Mouse (Mus musculus) limb, embryonic 13.5 days (tissue): ENCODE results near the gene Capn3. TPM values are rescaled to one million over a fixed set of nuclear protein-coding genes. Genes with fewer than 3 reads are reported as not detected.

Experiments
- ATAC-seq: fragments of 200-750 bp; cut with Nextera tagmentation; 2 replicates; pipeline ENCODE4 v1.8.0; 2017; ENCODE audit warnings: low read depth, moderate number of reproducible peaks, moderate TSS enrichment; ENCODE audit not compliant: low FRiP score
- H3K27ac ChIP-seq: fragments of 300-500 bp; sonication (generic); 2 replicates; pipeline ENCODE4 v1.5.1; 2015; ENCODE audit warnings: inconsistent platforms, mild to moderate bottlenecking, moderate library complexity
- H3K27me3 ChIP-seq: fragments of 300-500 bp; sonication (generic); 2 replicates; pipeline ENCODE4 v1.6.1; 2015; ENCODE audit warnings: mild to moderate bottlenecking, inconsistent platforms
- H3K36me3 ChIP-seq: fragments of 300-500 bp; sonication (generic); 2 replicates; pipeline ENCODE4 v1.6.1; 2015; ENCODE audit warnings: inconsistent platforms, mild to moderate bottlenecking, moderate library complexity
- H3K4me1 ChIP-seq: fragments of 300-500 bp; sonication (generic); 2 replicates; pipeline ENCODE4 v1.6.1; 2015; ENCODE audit warnings: inconsistent platforms
- H3K4me2 ChIP-seq: fragments of 300-500 bp; sonication (generic); replicated peaks from 2 replicates; pipeline ENCODE4 v1.6.1; 2015; ENCODE audit warnings: inconsistent platforms, mild to moderate bottlenecking, moderate library complexity
- H3K4me3 ChIP-seq: fragments of 300-500 bp; sonication (generic); 2 replicates; pipeline ENCODE4 v1.5.1; 2015; ENCODE audit warnings: moderate library complexity, mild to moderate bottlenecking, inconsistent platforms
- H3K9ac ChIP-seq: fragments of 300-500 bp; sonication (generic); 2 replicates; pipeline ENCODE4 v1.6.1; 2015; ENCODE audit warnings: mild to moderate bottlenecking, inconsistent platforms
- H3K9me3 ChIP-seq: fragments of 300-500 bp; sonication (generic); 2 replicates; pipeline ENCODE4 v1.6.1; 2016; ENCODE audit warnings: inconsistent platforms
- WGBS: fragments of 180-500 bp; shearing (Covaris S2); methylation state at CpG from one replicate; pipeline ENCODE4 v1.1.7; 2015; 5-methylcytosine and 5-hydroxymethylcytosine counted together
- polyA plus RNA-seq: library from polyadenylated mRNA; unstranded; fragments of >200 nt; fragmentation: Nextera tagmentation; extraction: Ambion mirVana; gene quantifications from 2 replicates; pipeline ENCODE4 v1.2.1, GENCODE M21; 2015

Gene Capn3
- 2.7 and 3.7 TPM in 2 replicates for polyA plus RNA-seq

DNA sequence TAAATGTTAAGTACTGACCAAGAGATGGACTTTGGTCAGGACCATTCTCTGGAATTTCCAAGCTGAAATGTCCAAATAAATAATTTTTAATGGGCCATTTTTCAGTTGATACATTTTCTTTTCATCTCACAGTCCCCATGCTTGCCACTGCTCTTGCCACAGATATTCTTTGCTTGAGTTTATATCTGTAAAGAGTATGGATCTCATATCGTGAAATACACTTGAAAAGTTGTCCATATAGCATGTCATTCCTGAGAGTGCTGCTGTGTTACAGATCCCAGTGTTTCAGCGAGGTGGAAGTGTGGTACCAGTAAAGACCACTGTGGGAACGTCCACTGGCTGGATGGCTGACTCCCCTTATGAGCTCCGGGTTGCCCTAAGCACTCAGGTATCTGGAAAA is at the start of gene Capn3:
Capn3 (plus strand) TSS at position 301 of the 400 bp plus-strand sequence.
- no peak for ATAC-seq
- no peak within 1 kb of the TSS for H3K4me2 ChIP-seq

GRCm38 (mm10) chr2:120411096-120411628 is 44.7 kb upstream of the Capn3 start:
- no peak overlapping the region for H3K4me3 ChIP-seq
- no peaks in the 10 kb centered on the region for H3K4me1 ChIP-seq
- H3K4me2 ChIP-seq: no peak overlapping the region
- H3K36me3 ChIP-seq: peaks cover 3% of the 10 kb centered on the region; the same call in 1 of the 2 replicates
- no peaks in the 10 kb centered on the region for H3K27me3 ChIP-seq
- WGBS: 90% methylated on average over 3 of the region's 3 CpGs
- no peak overlapping the region for H3K9ac ChIP-seq
- no peak overlapping the region for H3K27ac ChIP-seq
- H3K9me3 ChIP-seq: peaks cover 9% of the 10 kb centered on the region; the same call in 1 of the 2 replicates
- no peak for ATAC-seq

More for the DNA sequence above, at the start of gene Capn3:
- Histone ChIP-seq H3K27me3 (no peaks in the 10 kb centered on the region), H3K9ac (no peak within 1 kb of the TSS), H3K4me1 (no peaks in the 10 kb centered on the region), H3K4me3 (no peak within 1 kb of the TSS), H3K27ac (no peak within 1 kb of the TSS), H3K9me3 (peaks cover 4% of the 10 kb centered on the region; the same call in 1 of the 2 replicates), H3K36me3 (no peaks in the 10 kb centered on the region)
- 67% methylated on average over 4 of the region's 4 CpGs for WGBS

DNA sequence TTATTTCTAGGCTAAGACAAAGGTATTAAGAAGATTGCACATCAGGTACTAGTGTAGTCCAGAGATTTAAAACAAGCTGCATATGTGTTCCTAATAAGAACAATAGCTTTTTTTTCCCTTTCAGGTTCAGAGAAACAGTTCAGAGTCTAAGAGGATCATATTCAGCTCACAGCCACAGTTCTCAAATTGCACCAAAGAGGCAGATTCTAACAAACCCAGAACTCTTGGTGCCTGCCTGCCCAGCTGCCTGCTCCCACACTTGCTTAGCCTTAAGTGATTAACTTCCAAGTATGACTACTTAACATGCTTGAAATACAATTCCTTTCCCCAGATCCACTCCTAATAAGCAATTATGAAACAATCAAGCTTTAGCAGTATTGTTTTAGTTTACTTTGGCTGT is 41.7 kb upstream of the Capn3 start:
- Histone ChIP-seq H3K4me2 (no peak overlapping the region), H3K4me3 (no peak overlapping the region), H3K27me3 (no peaks in the 10 kb centered on the region), H3K27ac (no peak overlapping the region), H3K9ac (no peak overlapping the region), H3K36me3 (peaks cover 3% of the 10 kb centered on the region; the same call in 1 of the 2 replicates), H3K4me1 (no peaks in the 10 kb centered on the region), H3K9me3 (no peaks in the 10 kb centered on the region)
- ATAC-seq: no peak

DNA sequence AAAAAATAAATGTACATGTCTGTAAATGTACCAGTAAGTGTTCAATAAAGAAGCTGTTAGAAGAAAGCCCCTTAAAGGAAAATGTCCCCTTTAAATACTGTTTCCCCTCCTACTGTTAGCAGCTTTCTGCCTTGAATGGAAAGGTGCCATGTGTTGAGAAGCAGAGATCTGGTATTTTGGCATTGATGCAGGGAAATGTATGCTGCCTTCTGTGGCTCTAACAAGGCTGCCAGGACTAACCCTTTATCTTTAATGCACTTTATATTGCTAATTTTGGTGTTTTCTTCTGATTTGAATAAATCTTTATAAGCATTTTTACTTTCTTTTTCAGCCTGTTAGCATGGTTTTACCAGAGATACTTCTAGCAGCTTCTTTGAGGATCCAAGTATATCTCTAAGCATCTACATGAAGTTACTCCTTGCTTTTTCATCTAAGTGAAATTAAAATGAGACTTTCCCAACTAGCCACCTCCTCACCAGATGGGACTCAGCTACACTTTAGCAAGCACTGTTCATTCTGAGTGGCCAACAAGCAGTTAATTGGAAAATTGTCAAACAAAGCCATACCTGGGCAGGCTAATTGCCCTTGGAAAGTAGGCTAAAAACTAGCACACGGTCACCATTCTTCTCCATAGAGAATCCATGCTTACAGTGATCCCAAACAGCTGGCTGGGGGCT is 40.9 kb upstream of the Capn3 start:
- Histone ChIP-seq H3K9me3 (no peaks in the 10 kb centered on the region), H3K4me2 (no peak overlapping the region), H3K4me1 (no peaks in the 10 kb centered on the region), H3K36me3 (peaks cover 3% of the 10 kb centered on the region; the same call in 1 of the 2 replicates), H3K27me3 (no peaks in the 10 kb centered on the region), H3K4me3 (no peak overlapping the region), H3K9ac (no peak overlapping the region), H3K27ac (no peak overlapping the region)
- 58% methylated on average over 1 of the region's 1 CpGs for WGBS
- ATAC-seq: no peak

DNA sequence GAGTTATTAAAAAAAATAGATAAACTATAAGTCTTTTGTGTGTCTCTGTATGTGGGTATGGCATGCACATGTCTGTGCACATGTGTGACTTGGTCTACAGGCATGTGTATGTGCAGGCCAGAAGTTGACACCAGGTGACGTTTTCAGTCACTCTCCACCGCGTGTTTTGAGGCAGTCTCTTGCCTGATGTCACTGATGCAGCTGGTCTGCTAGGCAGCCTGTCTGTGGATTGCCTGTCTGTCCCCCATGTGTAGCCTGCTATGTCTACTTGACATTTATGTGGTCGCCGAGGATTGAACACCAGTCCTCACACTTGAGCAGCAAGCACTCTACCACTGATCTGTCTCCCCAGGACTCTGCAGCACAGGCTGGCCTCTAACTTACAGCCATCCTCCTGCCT is 31.4 kb upstream of the Capn3 start:
- Histone ChIP-seq H3K4me1 (no peaks in the 10 kb centered on the region), H3K27ac (no peak overlapping the region), H3K9me3 (no peaks in the 10 kb centered on the region), H3K27me3 (no peaks in the 10 kb centered on the region), H3K9ac (no peak overlapping the region), H3K36me3 (no peaks in the 10 kb centered on the region), H3K4me3 (no peak overlapping the region), H3K4me2 (no peak overlapping the region)
- 84% methylated on average over 5 of the region's 5 CpGs for WGBS
- ATAC-seq: no peak

DNA sequence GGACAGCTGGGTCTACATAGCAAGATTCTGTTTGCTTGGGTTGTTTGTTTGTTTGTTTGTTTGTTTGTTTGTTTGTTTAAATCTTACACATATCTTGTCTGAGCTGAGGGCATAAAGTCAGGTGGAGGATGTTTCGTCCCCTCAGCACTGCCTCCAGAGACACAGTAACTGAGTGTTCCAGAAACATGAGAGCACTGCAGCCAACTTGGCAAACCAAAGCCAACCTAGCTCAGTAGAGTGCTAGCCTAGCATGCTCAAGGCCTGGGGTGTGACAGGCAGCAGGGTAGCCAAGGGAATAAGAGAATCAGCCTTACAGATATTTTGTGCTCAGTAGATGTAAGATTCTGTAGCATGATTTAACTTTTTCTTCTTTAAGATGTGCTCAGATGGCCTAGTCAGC is 11.3 kb upstream of the Capn3 start:
- no peaks in the 10 kb centered on the region for H3K4me1 ChIP-seq
- no peak for ATAC-seq
- WGBS: 94% methylated on average over 1 of the region's 1 CpGs
- H3K36me3 ChIP-seq: no peaks in the 10 kb centered on the region
- no peak overlapping the region for H3K27ac ChIP-seq
- no peaks in the 10 kb centered on the region for H3K9me3 ChIP-seq
- H3K27me3 ChIP-seq: no peaks in the 10 kb centered on the region
- H3K4me2 ChIP-seq: no peak overlapping the region
- no peak overlapping the region for H3K9ac ChIP-seq
- H3K4me3 ChIP-seq: no peak overlapping the region

GRCm38 (mm10) chr2:120446373-120446772 is 9.4 kb upstream of the Capn3 start:
- H3K4me2 ChIP-seq: no peak overlapping the region
- H3K36me3 ChIP-seq: no peaks in the 10 kb centered on the region
- no peak overlapping the region for H3K27ac ChIP-seq
- no peaks in the 10 kb centered on the region for H3K4me1 ChIP-seq
- ATAC-seq: no peak
- no peaks in the 10 kb centered on the region for H3K27me3 ChIP-seq
- no peaks in the 10 kb centered on the region for H3K9me3 ChIP-seq
- WGBS: 77% methylated on average over 10 of the region's 10 CpGs
- H3K9ac ChIP-seq: no peak overlapping the region
- H3K4me3 ChIP-seq: no peak overlapping the region

GRCm38 (mm10) chr2:120447306-120447705 is 8.5 kb upstream of the Capn3 start:
- no peaks in the 10 kb centered on the region for H3K27me3 ChIP-seq
- 94% methylated on average over 1 of the region's 1 CpGs for WGBS
- no peak for ATAC-seq
- no peaks in the 10 kb centered on the region for H3K9me3 ChIP-seq
- no peaks in the 10 kb centered on the region for H3K36me3 ChIP-seq
- no peak overlapping the region for H3K27ac ChIP-seq
- H3K9ac ChIP-seq: no peak overlapping the region
- H3K4me2 ChIP-seq: no peak overlapping the region
- no peak overlapping the region for H3K4me3 ChIP-seq
- H3K4me1 ChIP-seq: no peaks in the 10 kb centered on the region

DNA sequence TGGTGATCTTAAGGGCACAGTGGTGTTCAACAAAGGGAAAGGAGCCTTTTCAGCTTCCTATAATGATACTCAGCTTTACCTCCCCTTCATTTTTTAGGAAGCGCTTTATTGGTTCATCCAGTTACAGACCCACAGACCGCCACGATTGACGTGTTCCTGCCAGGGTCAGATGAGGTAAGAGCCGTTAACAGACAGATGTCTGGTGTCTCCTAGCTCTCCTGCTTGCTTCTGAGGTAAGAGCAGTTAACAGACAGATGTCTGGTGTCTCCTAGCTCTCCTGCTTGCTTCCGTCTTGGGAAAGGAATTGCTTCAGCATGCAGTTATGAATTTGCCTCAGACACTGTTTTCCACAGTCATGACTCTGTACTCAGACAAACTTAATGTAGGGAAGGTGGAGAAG is 5.1 kb upstream of the Capn3 start:
- Histone ChIP-seq H3K27ac (no peak overlapping the region), H3K4me1 (no peaks in the 10 kb centered on the region), H3K9me3 (peaks cover 4% of the 10 kb centered on the region; the same call in 1 of the 2 replicates), H3K4me3 (no peak overlapping the region), H3K9ac (no peak overlapping the region), H3K36me3 (no peaks in the 10 kb centered on the region), H3K4me2 (no peak overlapping the region), H3K27me3 (no peaks in the 10 kb centered on the region)
- 60% methylated on average over 6 of the region's 6 CpGs for WGBS
- ATAC-seq: no peak

- WGBS: 85% methylated on average over 4 of the region's 4 CpGs
- Histone ChIP-seq H3K4me3 (no peak overlapping the region), H3K9ac (no peak overlapping the region), H3K27ac (no peak overlapping the region), H3K4me2 (no peak overlapping the region), H3K9me3 (peaks cover 4% of the 10 kb centered on the region; the same call in 1 of the 2 replicates), H3K36me3 (no peaks in the 10 kb centered on the region), H3K4me1 (no peaks in the 10 kb centered on the region), H3K27me3 (no peaks in the 10 kb centered on the region)
- ATAC-seq: no peak
Measured at GRCm38 (mm10) chr2:120452600-120452999, 3.2 kb upstream of the Capn3 start.

GRCm38 (mm10) chr2:120454987-120455386 is 832 bp upstream of the Capn3 start:
- Histone ChIP-seq H3K4me3 (no peak overlapping the region), H3K36me3 (no peaks in the 10 kb centered on the region), H3K27ac (no peak overlapping the region), H3K4me1 (no peaks in the 10 kb centered on the region), H3K4me2 (no peak overlapping the region), H3K9me3 (peaks cover 4% of the 10 kb centered on the region; the same call in 1 of the 2 replicates), H3K9ac (no peak overlapping the region), H3K27me3 (no peaks in the 10 kb centered on the region)
- WGBS: 83% methylated on average over 2 of the region's 2 CpGs
- ATAC-seq: no peak

DNA sequence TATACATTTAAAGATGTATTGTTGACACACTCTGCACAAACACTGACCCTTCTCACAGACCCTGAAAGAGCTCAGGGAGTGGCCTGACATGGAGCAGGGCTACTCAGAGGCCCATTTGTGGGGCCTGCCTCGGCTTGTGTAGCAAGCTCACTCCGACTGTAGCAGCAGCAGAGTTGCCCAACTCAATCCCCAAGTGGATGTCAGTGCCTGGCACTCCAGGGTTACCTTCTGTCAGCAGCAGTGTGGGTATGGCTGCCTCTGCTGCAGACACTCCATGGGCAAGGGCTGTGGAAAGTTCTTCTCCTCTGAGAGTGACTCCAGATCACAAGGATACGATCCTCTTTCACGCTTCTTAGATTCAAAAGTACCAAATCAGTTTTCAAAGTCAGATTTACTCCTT is 4.4 kb downstream of the Capn3 start:
- Histone ChIP-seq H3K4me2 (no peak overlapping the region), H3K4me1 (no peaks in the 10 kb centered on the region), H3K36me3 (no peaks in the 10 kb centered on the region), H3K9ac (no peak overlapping the region), H3K9me3 (no peaks in the 10 kb centered on the region), H3K4me3 (no peak overlapping the region), H3K27me3 (no peaks in the 10 kb centered on the region), H3K27ac (no peak overlapping the region)
- ATAC-seq: no peak
- WGBS: 87% methylated on average over 4 of the region's 4 CpGs

GRCm38 (mm10) chr2:120463328-120463727 is 7.5 kb downstream of the Capn3 start:
- Histone ChIP-seq H3K27ac (no peak overlapping the region), H3K36me3 (no peaks in the 10 kb centered on the region), H3K4me3 (no peak overlapping the region), H3K27me3 (no peaks in the 10 kb centered on the region), H3K9me3 (no peaks in the 10 kb centered on the region), H3K4me2 (no peak overlapping the region), H3K4me1 (no peaks in the 10 kb centered on the region), H3K9ac (no peak overlapping the region)
- 85% methylated on average over 7 of the region's 7 CpGs for WGBS
- no peak for ATAC-seq
